10 mouse cellular contexts compared by ENCODE assay signal in genomic region chr9:12380732-12381645, GRCm38 (mm10).
A peak's percentile ranks its signal among the peaks of the same experiment; 100 is the strongest.
DNase-seq lines count a peak whose midpoint lies in the region; ATAC-seq lines count a peak whose summit lies in the region.
"Had no signal": no experiment of that assay in that cellular context is flagged by ENCODE, and none has a peak within 500 bp of the region (broad histone marks: within the 10 kb centered on the region; RNA-seq: fewer than 3 reads in every experiment).

No protein-coding gene starts in this region.

- H3K4me1 ChIP-seq in heart, embryonic 14.5 days (ENCODE audit: control insufficient read depth in 2 of 2, insufficient read depth in 2 of 2, low read length in 2 of 2): peaks cover 0 to 7% of the 10 kb centered on the region in 2 experiments; a peak in 2 of 4 replicates
- H3K4me1 ChIP-seq in forebrain, embryonic 16.5 days (replicated peaks; ENCODE audit: control insufficient read depth, insufficient read depth, low read length): 0 out of 2 replicates have a peak, but pooled peaks cover 6% of the 10 kb centered on the region

- no peaks in the 10 kb centered on the region for H3K27me3 ChIP-seq in heart, embryonic 14.5 days (ENCODE audit: control insufficient read depth, insufficient read depth, low read length)
- no peaks in the 10 kb centered on the region for H3K27me3 ChIP-seq in forebrain, embryonic 16.5 days (replicated peaks; ENCODE audit: control insufficient read depth, insufficient read depth, low read length)
- H3K27me3 ChIP-seq: CH12.LX had no signal

- no peaks in the 10 kb centered on the region for H3K36me3 ChIP-seq in heart, embryonic 14.5 days (ENCODE audit: control insufficient read depth, insufficient read depth, low read length)
- no peaks in the 10 kb centered on the region for H3K36me3 ChIP-seq in forebrain, embryonic 16.5 days (ENCODE audit: control insufficient read depth, insufficient read depth)

- no peak for DNase-seq in heart, adult 9 months (ENCODE audit: low spot score in 2 of 2)
- DNase-seq in brain, adult 2 months (ENCODE audit: low read depth, low spot score): peak; percentile 28
- DNase-seq in kidney, postnatal 25 days: peak; percentile 39 to 48
- DNase-seq in left cerebral cortex, adult 18-20 months (ENCODE audit: low spot score in 2 of 2): no peak
- no peak for DNase-seq in adrenal gland, postnatal 14 days
- no peak for DNase-seq in thymus, postnatal 25 days
- DNase-seq: thymus, postnatal 36 days had no signal

- H3K4me3 ChIP-seq in heart, embryonic 14.5 days (ENCODE audit: control insufficient read depth in 1 of 2, insufficient read depth in 1 of 2, low read depth in 1 of 2, low read length in 2 of 2): no peak overlapping the region
- no peak overlapping the region for H3K4me3 ChIP-seq in forebrain, embryonic 16.5 days (replicated peaks; ENCODE audit: low read length)

- no peaks in the 10 kb centered on the region for H3K9me3 ChIP-seq in heart, embryonic 14.5 days (ENCODE audit: control insufficient read depth, low read length)
- no peaks in the 10 kb centered on the region for H3K9me3 ChIP-seq in forebrain, embryonic 16.5 days (ENCODE audit: control insufficient read depth, low read length)

- peak overlapping the region; percentile 62 to 75; a peak in 3 of 4 replicates for H3K27ac ChIP-seq in heart, embryonic 14.5 days (replicated peaks in 1 of 2; ENCODE audit: control insufficient read depth in 1 of 2, insufficient read depth in 1 of 2, low read depth in 2 of 2, low read length in 2 of 2)
- H3K27ac ChIP-seq in forebrain, embryonic 16.5 days (ENCODE audit: low read length): no peak overlapping the region

- no peak for ATAC-seq in heart, embryonic 14.5 days (ENCODE audit: insufficient number of reproducible peaks, insufficient read depth, low FRiP score, low read depth)
- peak; percentile 43; the same call in 1 of the 2 replicates for ATAC-seq in forebrain, embryonic 16.5 days

- H3K9ac ChIP-seq in heart, embryonic 14.5 days (ENCODE audit: low read length): no peak overlapping the region
- no peak overlapping the region for H3K9ac ChIP-seq in forebrain, embryonic 16.5 days (replicated peaks; ENCODE audit: low read depth, low read length)

- WGBS in heart, embryonic 14.5 days: 13% methylated on average over 4 of the region's 4 CpGs
- WGBS in forebrain, embryonic 16.5 days: 2% methylated on average over 4 of the region's 4 CpGs

- H3K4me2 ChIP-seq in heart, embryonic 14.5 days (ENCODE audit: low read length): peak overlapping the region; percentile 25
- no peak overlapping the region for H3K4me2 ChIP-seq in forebrain, embryonic 16.5 days (ENCODE audit: low read length)

Comparison
In these comparisons a context has a peak if more than half of its experiments do, and no peak if none do; other contexts are left out.
1. DNase-seq: peak in brain, adult 2 months (single experiment) and kidney, postnatal 25 days (2 of 2); none in heart, adult 9 months (0 of 2), left cerebral cortex, adult 18-20 months (0 of 2), adrenal gland, postnatal 14 days (single experiment) and thymus, postnatal 25 days (single experiment).